In the genomic region with DNA sequence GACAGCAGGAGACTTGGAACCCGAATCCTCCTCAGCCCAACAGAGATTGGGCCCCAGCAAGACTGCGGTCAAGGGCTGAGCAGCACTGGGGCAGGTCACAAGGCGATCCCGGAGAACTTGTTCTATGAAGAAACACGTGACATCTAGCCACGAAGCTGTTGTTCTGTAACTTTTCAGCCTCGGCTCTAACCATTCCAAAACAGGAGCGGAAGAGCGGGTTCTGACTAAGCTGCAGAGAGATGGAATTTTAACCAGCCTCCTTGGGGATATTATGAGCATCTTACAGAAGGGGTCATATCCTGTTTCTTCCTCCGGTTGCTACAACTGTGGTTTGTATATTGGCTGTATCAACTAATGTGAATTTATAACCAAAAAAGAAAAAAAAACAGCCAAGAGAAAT, we compare ENCODE assay signal across 9 mouse cellular contexts. TPM values are rescaled to one million over a fixed set of nuclear protein-coding genes. Genes with fewer than 3 reads are reported as not detected.
DNase-seq lines count a peak whose midpoint lies in the region; ATAC-seq and TF ChIP-seq lines count a peak whose summit lies in the region.
"Had no signal": no experiment of that assay in that cellular context is flagged by ENCODE, and none has a peak within 500 bp of the region (broad histone marks: within the 10 kb centered on the region; RNA-seq: fewer than 3 reads in every experiment).

No protein-coding gene starts in this region.

- no peak overlapping the region for H3K27ac ChIP-seq in hindbrain, embryonic 11.5 days (ENCODE audit: low read depth, low read length)
- no peak overlapping the region for H3K27ac ChIP-seq in hindbrain, embryonic 13.5 days
- 0 out of 2 replicates have a peak overlapping the region, but pooled peaks have one; percentile 3 for H3K27ac ChIP-seq in heart, embryonic 10.5 days
- peak overlapping the region; percentile 65; the same call in 1 of the 2 replicates for H3K27ac ChIP-seq in limb, embryonic 11.5 days (replicated peaks; ENCODE audit: low read depth, low read length)
- H3K27ac ChIP-seq in neural tube, embryonic 15.5 days (replicated peaks): no peak overlapping the region
- H3K27ac ChIP-seq in cerebellum, adult 2 months (ENCODE audit: insufficient read depth, low read length): no peak overlapping the region

- no peak overlapping the region for H3K9ac ChIP-seq in hindbrain, embryonic 11.5 days (ENCODE audit: low read depth, low read length)
- H3K9ac ChIP-seq in hindbrain, embryonic 13.5 days: no peak overlapping the region
- 0 out of 2 replicates have a peak overlapping the region, but pooled peaks have one; percentile 9 for H3K9ac ChIP-seq in limb, embryonic 11.5 days (ENCODE audit: low read length)
- H3K9ac ChIP-seq in neural tube, embryonic 15.5 days (replicated peaks): no peak overlapping the region

- no peaks in the 10 kb centered on the region for H3K27me3 ChIP-seq in hindbrain, embryonic 11.5 days (ENCODE audit: control insufficient read depth, insufficient read depth, low read length)
- no peaks in the 10 kb centered on the region for H3K27me3 ChIP-seq in hindbrain, embryonic 13.5 days
- H3K27me3 ChIP-seq in heart, embryonic 10.5 days (ENCODE audit: insufficient read depth, poor library complexity, severe bottlenecking): no peaks in the 10 kb centered on the region
- no peaks in the 10 kb centered on the region for H3K27me3 ChIP-seq in limb, embryonic 11.5 days (ENCODE audit: control insufficient read depth, insufficient read depth, low read length)
- H3K27me3 ChIP-seq in neural tube, embryonic 15.5 days (replicated peaks): no peaks in the 10 kb centered on the region
- H3K27me3 ChIP-seq in cerebellum, adult 2 months (ENCODE audit: control insufficient read depth, insufficient read depth, low read length): no peaks in the 10 kb centered on the region

- no peaks in the 10 kb centered on the region for H3K36me3 ChIP-seq in hindbrain, embryonic 11.5 days (ENCODE audit: control insufficient read depth, insufficient read depth, low read length)
- no peaks in the 10 kb centered on the region for H3K36me3 ChIP-seq in hindbrain, embryonic 13.5 days
- no peaks in the 10 kb centered on the region for H3K36me3 ChIP-seq in heart, embryonic 10.5 days
- no peaks in the 10 kb centered on the region for H3K36me3 ChIP-seq in limb, embryonic 11.5 days (ENCODE audit: control insufficient read depth, insufficient read depth, low read length)
- no peaks in the 10 kb centered on the region for H3K36me3 ChIP-seq in neural tube, embryonic 15.5 days

- no peak for TF ChIP-seq CTCF in cerebellum, adult 2 months (IDR thresholded peaks at IDR 0.05; ENCODE audit: borderline replicate concordance, insufficient read depth, low read depth, low read length)

- 53% methylated on average over 10 of the region's 10 CpGs for WGBS in hindbrain, embryonic 11.5 days
- 58% methylated on average over 10 of the region's 10 CpGs for WGBS in hindbrain, embryonic 13.5 days
- 70% methylated on average over 10 of the region's 10 CpGs for WGBS in heart, embryonic 10.5 days
- WGBS in limb, embryonic 11.5 days: 42% methylated on average over 10 of the region's 10 CpGs
- 61% methylated on average over 10 of the region's 10 CpGs for WGBS in neural tube, embryonic 15.5 days
- WGBS in cerebellum, adult 2 months: 49% methylated on average over 10 of the region's 10 CpGs

- ATAC-seq in hindbrain, embryonic 11.5 days (ENCODE audit: low FRiP score): no peak
- ATAC-seq in hindbrain, embryonic 13.5 days (ENCODE audit: low FRiP score): no peak
- peak; percentile 51; the same call in 1 of the 2 replicates for ATAC-seq in limb, embryonic 11.5 days (ENCODE audit: insufficient number of reproducible peaks, low FRiP score, low TSS enrichment, low read depth)
- ATAC-seq in neural tube, embryonic 15.5 days (ENCODE audit: low FRiP score): no peak

- H3K4me3 ChIP-seq in hindbrain, embryonic 11.5 days (ENCODE audit: low read depth, low read length): no peak overlapping the region
- H3K4me3 ChIP-seq in hindbrain, embryonic 13.5 days: no peak overlapping the region
- no peak overlapping the region for H3K4me3 ChIP-seq in heart, embryonic 10.5 days
- H3K4me3 ChIP-seq in limb, embryonic 11.5 days (ENCODE audit: low read depth, low read length): no peak overlapping the region
- no peak overlapping the region for H3K4me3 ChIP-seq in neural tube, embryonic 15.5 days (replicated peaks)
- no peak overlapping the region for H3K4me3 ChIP-seq in cerebellum, adult 2 months (replicated peaks; ENCODE audit: insufficient read depth, low read depth, low read length)
- H3K4me3 ChIP-seq: erythroblast, embryonic 14.5 days had no signal

- TF ChIP-seq POLR2A in cerebellum, adult 2 months (IDR thresholded peaks at IDR 0.05; ENCODE audit: borderline replicate concordance, insufficient read depth, low read length): no peak

- DNase-seq in hindbrain, embryonic 11.5 days (ENCODE audit: low spot score): peak; percentile 17
- DNase-seq in adrenal gland, postnatal 36 days: peak; percentile 1 to 7
- no peak for DNase-seq in heart, embryonic 10.5 days (ENCODE audit: low spot score)
- peak; percentile 52 for DNase-seq in limb, embryonic 11.5 days (ENCODE audit: low spot score)
- no peak for DNase-seq in thymus, postnatal 4 days
- DNase-seq in cerebellum, adult 2 months: no peak

- H3K4me1 ChIP-seq in hindbrain, embryonic 11.5 days (replicated peaks; ENCODE audit: control insufficient read depth, insufficient read depth, low read length): no peaks in the 10 kb centered on the region
- H3K4me1 ChIP-seq in hindbrain, embryonic 13.5 days (replicated peaks): no peaks in the 10 kb centered on the region
- no peaks in the 10 kb centered on the region for H3K4me1 ChIP-seq in heart, embryonic 10.5 days
- H3K4me1 ChIP-seq in limb, embryonic 11.5 days (ENCODE audit: control insufficient read depth, insufficient read depth, low read length): no peaks in the 10 kb centered on the region
- H3K4me1 ChIP-seq in neural tube, embryonic 15.5 days: 0 out of 2 replicates have a peak, but pooled peaks cover 2% of the 10 kb centered on the region
- H3K4me1 ChIP-seq in cerebellum, adult 2 months (ENCODE audit: control insufficient read depth, insufficient read depth, low read length): no peaks in the 10 kb centered on the region

- H3K4me2 ChIP-seq in hindbrain, embryonic 11.5 days (replicated peaks; ENCODE audit: low read depth, low read length): no peak overlapping the region
- H3K4me2 ChIP-seq in hindbrain, embryonic 13.5 days: no peak overlapping the region
- H3K4me2 ChIP-seq in limb, embryonic 11.5 days (ENCODE audit: low read depth, severe bottlenecking): no peak overlapping the region
- no peak overlapping the region for H3K4me2 ChIP-seq in neural tube, embryonic 15.5 days

- no peaks in the 10 kb centered on the region for H3K9me3 ChIP-seq in hindbrain, embryonic 11.5 days (ENCODE audit: control insufficient read depth, low read length)
- H3K9me3 ChIP-seq in hindbrain, embryonic 13.5 days: no peaks in the 10 kb centered on the region
- no peaks in the 10 kb centered on the region for H3K9me3 ChIP-seq in heart, embryonic 10.5 days
- H3K9me3 ChIP-seq in limb, embryonic 11.5 days (ENCODE audit: control insufficient read depth, low read length): no peaks in the 10 kb centered on the region
- H3K9me3 ChIP-seq in neural tube, embryonic 15.5 days (replicated peaks): no peaks in the 10 kb centered on the region

RNA-seq across cellular contexts. Expression of gene Olfr267, which starts 38.4 kb away (rescaled TPM):
- 0.06 and 0.18 TPM in 2 replicates for polyA plus RNA-seq in hindbrain, embryonic 11.5 days (2014; fragmentation: Nextera tagmentation; extraction: Ambion mirVana)
- polyA plus RNA-seq in hindbrain, embryonic 13.5 days (2015; fragmentation: Nextera tagmentation; extraction: Ambion mirVana): not detected in 2 replicates
- total RNA-seq in adrenal gland, postnatal 36 days (2021): under 1 TPM; 0.26 to 0.56 TPM
- 0.07 TPM in 1 of 2 replicates, not detected in the other for polyA plus RNA-seq in heart, embryonic 10.5 days (2016; fragmentation: Nextera tagmentation; extraction: Ambion mirVana)
- polyA plus RNA-seq in limb, embryonic 11.5 days (2014; fragmentation: Nextera tagmentation; extraction: Ambion mirVana): not detected in 2 replicates
- polyA plus RNA-seq in neural tube, embryonic 15.5 days (2015; fragmentation: Nextera tagmentation; extraction: Ambion mirVana): not detected in 2 replicates
- 0.18 and 0.27 TPM in 2 replicates for polyA plus RNA-seq in cerebellum, adult 2 months (2012; rRNA removed)

Comparison
In these comparisons a context has a peak if more than half of its experiments do, and no peak if none do; other contexts are left out.
1. DNase-seq: peak in hindbrain, embryonic 11.5 days (single experiment), adrenal gland, postnatal 36 days (2 of 2) and limb, embryonic 11.5 days (single experiment); none in heart, embryonic 10.5 days (single experiment), thymus, postnatal 4 days (single experiment) and cerebellum, adult 2 months (0 of 2).
2. H3K27ac ChIP-seq: peak in heart, embryonic 10.5 days (single experiment) and limb, embryonic 11.5 days (single experiment); none in hindbrain, embryonic 11.5 days (single experiment), hindbrain, embryonic 13.5 days (single experiment), neural tube, embryonic 15.5 days (single experiment) and cerebellum, adult 2 months (single experiment).